In the genomic region with DNA sequence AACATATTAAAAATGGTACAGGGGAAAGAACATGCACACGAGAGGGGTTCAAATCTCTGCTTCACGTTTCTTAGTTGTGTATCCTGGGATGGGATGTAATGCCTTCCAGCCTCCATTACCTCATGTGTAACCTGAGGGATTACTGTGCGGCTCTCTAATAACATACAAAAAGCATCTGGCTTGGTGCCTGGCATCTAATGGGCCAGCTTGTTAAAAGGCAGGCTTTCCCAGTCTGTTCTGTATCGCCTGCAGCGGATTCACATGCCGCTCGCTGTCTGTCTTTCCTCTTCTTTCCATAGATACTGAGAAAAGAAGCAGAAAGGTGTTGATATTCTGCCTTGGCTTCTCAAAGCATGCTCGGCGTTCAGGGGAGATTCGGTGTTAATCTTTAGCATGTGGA, we compare ENCODE assay signal across 23 mouse cellular contexts.
DNase-seq lines count a peak whose midpoint lies in the region; ATAC-seq and TF ChIP-seq lines count a peak whose summit lies in the region.
"Had no signal": no experiment of that assay in that cellular context is flagged by ENCODE, and none has a peak within 500 bp of the region (broad histone marks: within the 10 kb centered on the region; RNA-seq: fewer than 3 reads in every experiment).

No protein-coding gene starts in this region.

- 0 out of 2 replicates have a peak overlapping the region, but pooled peaks have one; percentile 2 for H3K4me2 ChIP-seq in forebrain, embryonic 13.5 days
- H3K4me2 ChIP-seq in limb, embryonic 14.5 days (replicated peaks; ENCODE audit: low read depth, low read length, severe bottlenecking): no peak overlapping the region
- H3K4me2 ChIP-seq in forebrain, embryonic 16.5 days (ENCODE audit: low read length): no peak overlapping the region
- H3K4me2 ChIP-seq: liver, embryonic 15.5 days; lung, embryonic 14.5 days; neural tube, embryonic 15.5 days had no signal

- peaks cover 21% of the 10 kb centered on the region for H3K4me1 ChIP-seq in forebrain, embryonic 13.5 days
- H3K4me1 ChIP-seq in forebrain, embryonic 10.5 days: no peaks in the 10 kb centered on the region
- no peaks in the 10 kb centered on the region; the same call in 1 of the 2 replicates for H3K4me1 ChIP-seq in limb, embryonic 14.5 days (ENCODE audit: control insufficient read depth, insufficient read depth, low read length)
- H3K4me1 ChIP-seq in limb, embryonic 10.5 days: 0 out of 2 replicates have a peak, but pooled peaks cover 4% of the 10 kb centered on the region
- peaks cover 3% of the 10 kb centered on the region; the same call in 1 of the 2 replicates for H3K4me1 ChIP-seq in forebrain, embryonic 16.5 days (replicated peaks; ENCODE audit: control insufficient read depth, insufficient read depth, low read length)
- H3K4me1 ChIP-seq: liver, embryonic 15.5 days; neural tube, embryonic 15.5 days had no signal

- no peak for TF ChIP-seq CTCF in brain, embryonic 14.5 days (IDR thresholded peaks at IDR 0.05; ENCODE audit: borderline replicate concordance, extremely low read depth, insufficient read depth, insufficient read length)

- DNase-seq in forebrain, embryonic 10.5 days (ENCODE audit: extremely low spot score, low spot score): no peak
- peak; percentile 63 for DNase-seq in limb, embryonic 14.5 days (ENCODE audit: low spot score)
- no peak for DNase-seq in limb, embryonic 10.5 days (ENCODE audit: low spot score)
- DNase-seq in brain, embryonic 14.5 days (ENCODE audit: low read depth): peak; percentile 91
- DNase-seq: adrenal gland, adult 2 months; adrenal gland, postnatal 36 days; B cell, adult 2 months; cerebellum, adult 8-10 months; heart, postnatal 14 days; kidney, adult 9 months; kidney, postnatal 14 days; layer of hippocampus, adult 9-11 months; lung, embryonic 14.5 days; lung, postnatal 14 days; retina, postnatal 1 day; right cerebral cortex, postnatal 14 days; thymus, postnatal 4 days had no signal

- H3K36me3 ChIP-seq in forebrain, embryonic 13.5 days (ENCODE audit: poor library complexity, severe bottlenecking): peaks cover 6% of the 10 kb centered on the region
- H3K36me3 ChIP-seq in forebrain, embryonic 10.5 days (replicated peaks): peaks cover 82% of the 10 kb centered on the region
- H3K36me3 ChIP-seq in limb, embryonic 14.5 days (ENCODE audit: control insufficient read depth, insufficient read depth, low read length): peaks cover 24% of the 10 kb centered on the region; the same call in 1 of the 2 replicates
- H3K36me3 ChIP-seq in limb, embryonic 10.5 days: peaks cover 78% of the 10 kb centered on the region
- H3K36me3 ChIP-seq in forebrain, embryonic 16.5 days (ENCODE audit: control insufficient read depth, insufficient read depth): no peaks in the 10 kb centered on the region
- H3K36me3 ChIP-seq: liver, embryonic 15.5 days had no signal

- H3K27ac ChIP-seq in forebrain, embryonic 13.5 days: peak overlapping the region; percentile 40
- H3K27ac ChIP-seq in forebrain, embryonic 10.5 days: no peak overlapping the region
- H3K27ac ChIP-seq in limb, embryonic 14.5 days (replicated peaks; ENCODE audit: low read depth, low read length): no peak overlapping the region
- no peak overlapping the region for H3K27ac ChIP-seq in limb, embryonic 10.5 days
- H3K27ac ChIP-seq in forebrain, embryonic 16.5 days (ENCODE audit: low read length): no peak overlapping the region
- H3K27ac ChIP-seq: liver, embryonic 15.5 days; neural tube, embryonic 15.5 days had no signal

- peak; percentile 71 for ATAC-seq in forebrain, embryonic 13.5 days
- no peak for ATAC-seq in limb, embryonic 14.5 days (ENCODE audit: low FRiP score, low read depth)
- ATAC-seq in forebrain, embryonic 16.5 days: peak; percentile 64; the same call in 1 of the 2 replicates
- ATAC-seq: activated CD4-positive, CD25-positive, alpha-beta regulatory T cell, adult 4 months; intestine, postnatal 0 days had no signal

- H3K9ac ChIP-seq in forebrain, embryonic 13.5 days: no peak overlapping the region
- no peak overlapping the region for H3K9ac ChIP-seq in limb, embryonic 14.5 days (ENCODE audit: low read depth, low read length, severe bottlenecking)
- no peak overlapping the region for H3K9ac ChIP-seq in forebrain, embryonic 16.5 days (replicated peaks; ENCODE audit: low read depth, low read length)
- H3K9ac ChIP-seq: liver, embryonic 15.5 days; lung, embryonic 14.5 days; neural tube, embryonic 15.5 days had no signal

- no peaks in the 10 kb centered on the region for H3K9me3 ChIP-seq in forebrain, embryonic 13.5 days (replicated peaks)
- H3K9me3 ChIP-seq in forebrain, embryonic 10.5 days: no peaks in the 10 kb centered on the region
- no peaks in the 10 kb centered on the region for H3K9me3 ChIP-seq in limb, embryonic 14.5 days (ENCODE audit: control insufficient read depth, low read length)
- no peaks in the 10 kb centered on the region for H3K9me3 ChIP-seq in limb, embryonic 10.5 days (replicated peaks)
- H3K9me3 ChIP-seq in forebrain, embryonic 16.5 days (ENCODE audit: control insufficient read depth, low read length): no peaks in the 10 kb centered on the region
- H3K9me3 ChIP-seq: liver, embryonic 15.5 days; neural tube, embryonic 15.5 days had no signal

- WGBS in forebrain, embryonic 13.5 days: 56% methylated on average over 10 of the region's 10 CpGs
- 95% methylated on average over 10 of the region's 10 CpGs for WGBS in forebrain, embryonic 10.5 days
- WGBS in limb, embryonic 14.5 days: 53% methylated on average over 10 of the region's 10 CpGs
- 95% methylated on average over 10 of the region's 10 CpGs for WGBS in limb, embryonic 10.5 days
- 40% methylated on average over 10 of the region's 10 CpGs for WGBS in forebrain, embryonic 16.5 days

- no peak overlapping the region for H3K4me3 ChIP-seq in forebrain, embryonic 13.5 days
- H3K4me3 ChIP-seq in forebrain, embryonic 10.5 days: no peak overlapping the region
- no peak overlapping the region for H3K4me3 ChIP-seq in limb, embryonic 14.5 days (replicated peaks; ENCODE audit: low read length)
- no peak overlapping the region for H3K4me3 ChIP-seq in limb, embryonic 10.5 days
- H3K4me3 ChIP-seq in forebrain, embryonic 16.5 days (replicated peaks; ENCODE audit: low read length): no peak overlapping the region
- H3K4me3 ChIP-seq: liver, embryonic 15.5 days; neural tube, embryonic 15.5 days had no signal

- H3K27me3 ChIP-seq in forebrain, embryonic 13.5 days: no peaks in the 10 kb centered on the region
- no peaks in the 10 kb centered on the region for H3K27me3 ChIP-seq in forebrain, embryonic 10.5 days (ENCODE audit: poor library complexity, severe bottlenecking)
- no peaks in the 10 kb centered on the region for H3K27me3 ChIP-seq in limb, embryonic 14.5 days (ENCODE audit: control insufficient read depth, insufficient read depth, low read length)
- no peaks in the 10 kb centered on the region for H3K27me3 ChIP-seq in limb, embryonic 10.5 days (ENCODE audit: low read depth, poor library complexity, severe bottlenecking)
- no peaks in the 10 kb centered on the region for H3K27me3 ChIP-seq in forebrain, embryonic 16.5 days (replicated peaks; ENCODE audit: control insufficient read depth, insufficient read depth, low read length)
- H3K27me3 ChIP-seq: liver, embryonic 15.5 days; neural tube, embryonic 15.5 days had no signal

- no peak for TF ChIP-seq POLR2A in limb, embryonic 14.5 days (IDR thresholded peaks at IDR 0.05; ENCODE audit: borderline replicate concordance, extremely low read depth, insufficient read depth, insufficient read length)
- no peak for TF ChIP-seq POLR2A in brain, embryonic 14.5 days (IDR thresholded peaks at IDR 0.05; ENCODE audit: borderline replicate concordance, extremely low read depth, insufficient read depth, insufficient read length, poor library complexity, severe bottlenecking)

Comparison
In these comparisons a context has a peak if more than half of its experiments do, and no peak if none do; other contexts are left out.
1. DNase-seq: peak in limb, embryonic 14.5 days (single experiment) and brain, embryonic 14.5 days (single experiment); none in forebrain, embryonic 10.5 days (single experiment) and limb, embryonic 10.5 days (single experiment).